Mouse (Mus musculus) testis, postnatal 14 days (tissue): ENCODE data around the gene Usp4.

Source experiments
- DNase-seq: peaks from one replicate; pipeline ENCODE4 v3.0.0; 2021; ENCODE audit warnings: low spot score

The Usp4 gene

DNA sequence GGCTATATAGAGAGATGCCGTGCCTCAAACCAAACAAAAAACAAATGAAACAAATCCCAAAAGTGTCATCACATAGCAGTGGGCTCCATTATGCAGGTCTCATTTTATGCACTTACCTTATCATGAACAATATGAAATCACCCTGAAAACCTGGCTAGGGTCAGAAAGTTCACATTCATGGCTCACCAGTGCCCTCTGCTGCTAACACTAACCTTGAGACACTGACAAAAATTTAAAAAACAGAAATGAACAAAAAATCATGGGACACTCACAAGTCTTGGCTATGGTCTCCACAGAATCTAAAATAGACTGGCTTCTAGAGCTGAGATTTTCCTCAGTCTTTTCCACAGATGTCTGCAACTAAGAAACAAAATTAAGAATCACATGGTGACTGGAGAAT, 64.6 kb downstream of the Usp4 start:
- no peak for DNase-seq

DNA sequence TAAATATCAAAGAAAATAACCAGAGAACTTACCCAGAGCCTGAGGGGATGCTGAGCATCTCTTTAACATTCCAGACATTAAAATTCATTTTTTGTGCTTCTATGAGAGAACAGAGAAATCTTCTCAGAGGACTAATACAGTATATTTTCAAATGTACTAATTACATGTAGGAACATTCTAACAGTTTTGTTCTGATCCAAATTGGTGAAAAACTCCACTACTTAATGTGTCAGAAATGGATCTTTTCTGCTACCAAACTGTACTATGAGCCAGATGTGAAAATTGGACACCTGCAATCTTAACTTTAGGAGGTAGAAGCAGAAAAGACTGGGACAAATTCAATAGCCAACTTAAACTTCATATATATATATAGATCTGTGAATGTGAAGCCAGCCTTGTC, 80.7 kb downstream of the Usp4 start, which contains the start of gene Ccdc36:
Gene Ccdc36 (minus strand): TSS at position 101 of the 400 bp plus-strand sequence.
- DNase-seq = no peak

DNA sequence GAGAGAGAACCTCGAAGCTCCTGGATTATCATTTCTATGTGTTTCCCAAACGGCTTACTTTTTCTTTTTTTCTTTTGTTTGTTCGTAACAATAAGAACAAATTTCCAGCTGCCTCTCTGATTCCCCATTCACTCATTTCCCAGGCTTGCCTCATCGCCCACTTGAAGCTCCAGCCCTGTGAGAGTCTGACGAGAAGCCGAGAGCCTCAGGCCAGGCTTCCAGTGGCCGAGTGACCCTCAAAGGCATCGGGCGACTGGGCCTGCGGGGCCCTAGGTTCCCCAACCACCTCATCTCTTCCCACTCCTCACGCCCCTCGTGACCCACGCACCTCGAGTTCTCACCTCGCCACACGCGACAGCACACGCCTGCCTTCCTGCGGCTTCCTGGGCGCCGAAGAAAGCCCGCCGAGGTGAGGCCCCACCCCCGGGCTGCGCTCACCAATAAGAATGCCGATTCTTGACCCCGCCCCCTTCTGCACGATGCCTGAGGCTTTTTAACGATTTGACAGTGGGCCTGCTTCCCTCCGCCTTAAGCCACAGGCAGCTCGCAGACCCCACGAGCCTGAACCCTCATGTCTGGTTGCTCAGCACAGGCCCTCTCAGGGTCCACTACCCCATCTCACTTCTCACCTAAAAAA, 83.9 kb downstream of the Usp4 start:
- peak; percentile 87 for DNase-seq

DNA sequence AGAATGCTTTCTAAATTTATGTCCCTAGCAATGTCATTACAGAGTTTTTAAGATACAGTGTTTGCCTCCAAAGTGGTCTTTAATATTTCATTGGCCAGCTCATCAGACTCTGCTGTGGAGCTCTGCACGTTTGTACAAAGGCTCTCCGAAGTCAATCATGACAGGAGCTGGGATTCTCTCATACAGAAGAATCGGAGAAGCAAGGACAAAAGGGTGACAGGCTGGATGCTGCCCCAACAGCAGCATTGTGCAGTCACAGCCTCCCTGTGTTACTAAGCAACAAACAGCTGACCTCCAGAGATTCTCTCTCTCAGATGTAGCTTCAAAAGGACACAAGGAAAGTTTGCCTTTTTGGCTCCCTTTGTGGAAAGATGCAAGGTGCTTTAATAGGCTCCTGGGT, 88.5 kb downstream of the Usp4 start, which contains the start of gene BC048562:
Gene BC048562 (plus strand): TSS at position 301 of the 400 bp plus-strand sequence.
- no peak for DNase-seq

DNA sequence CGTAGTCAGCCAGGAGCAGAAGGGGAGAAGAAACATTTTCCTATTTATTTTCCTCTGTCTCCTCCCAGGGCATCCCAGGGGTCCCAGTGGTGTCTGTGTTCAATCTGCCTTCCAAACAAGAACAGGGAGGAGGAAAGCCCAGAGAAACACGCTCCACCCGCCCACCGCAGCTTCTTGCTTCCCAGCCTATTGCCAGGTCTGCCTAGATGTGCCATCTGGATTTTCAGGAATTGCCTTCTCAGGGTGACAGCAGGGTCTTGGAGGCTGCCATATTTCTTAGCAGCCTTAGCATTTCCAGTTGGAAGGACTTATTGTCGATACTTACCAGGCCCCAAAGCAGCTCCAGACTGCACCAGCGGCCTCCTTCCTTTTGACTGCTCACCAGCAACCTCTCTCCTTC, 91.5 kb downstream of the Usp4 start:
- DNase-seq = no peak

DNA sequence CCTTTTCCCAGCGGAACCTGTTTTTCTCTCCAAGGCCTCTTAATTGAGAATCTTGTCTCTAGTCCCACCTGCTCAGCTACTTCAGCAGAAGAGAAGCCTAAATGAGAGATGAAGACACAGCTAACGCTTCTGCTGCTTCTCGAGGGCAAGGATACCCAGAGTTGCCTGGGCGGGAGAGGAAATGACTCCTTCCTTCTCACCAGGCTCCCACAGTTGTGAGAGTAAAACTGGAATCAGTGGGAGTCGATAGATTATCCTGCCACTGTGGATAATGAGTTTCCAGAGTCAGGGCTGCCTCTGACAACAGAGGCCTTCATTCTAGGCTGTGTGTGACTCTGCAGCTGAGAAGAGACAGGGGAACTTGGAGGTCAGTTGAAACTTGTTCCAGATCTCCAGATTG, 92.8 kb downstream of the Usp4 start:
- no peak for DNase-seq

DNA sequence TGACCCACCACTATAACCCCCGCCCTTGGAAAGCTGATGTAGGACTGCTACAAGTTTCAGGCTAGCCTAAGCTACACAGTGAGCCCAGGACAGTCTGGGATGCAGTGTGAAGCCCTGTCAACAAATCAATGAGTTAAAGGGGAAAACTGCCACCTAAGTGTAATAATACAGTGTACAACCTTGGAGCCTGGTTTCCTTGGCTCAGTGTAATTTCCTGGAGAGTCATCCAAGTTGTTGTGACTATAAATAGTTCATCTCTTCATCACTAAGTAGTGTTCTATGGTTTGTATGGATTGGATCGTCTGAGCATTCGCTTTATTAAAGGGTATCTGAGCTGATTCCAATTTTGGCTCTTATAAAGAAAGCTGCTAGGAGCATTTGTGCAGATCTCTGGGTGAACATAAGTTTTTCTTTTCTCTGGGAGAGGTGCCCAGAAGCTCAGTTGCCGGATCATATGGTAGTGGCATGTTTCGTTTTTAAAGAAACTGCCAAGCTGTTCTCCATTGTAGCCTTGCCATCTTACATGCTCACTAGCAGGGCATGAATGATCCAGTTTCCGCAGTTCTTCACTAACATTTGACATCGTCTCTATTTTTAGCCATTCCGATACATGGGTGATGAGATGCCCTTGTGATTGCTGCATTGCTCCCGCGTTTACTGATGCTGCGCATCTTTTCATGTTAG, 93.7 kb downstream of the Usp4 start:
- no peak for DNase-seq
